Mouse (Mus musculus) stomach, embryonic 16.5 days (tissue): ENCODE measurements around the gene Ralgps2. TPM values are rescaled to one million over a fixed set of nuclear protein-coding genes. Genes with fewer than 3 reads are reported as not detected.

Experiments
- ATAC-seq: fragments of 200-750 bp; cut with Nextera tagmentation; 2 replicates; pipeline ENCODE4 v1.8.0; 2017; ENCODE audit warnings: moderate number of reproducible peaks, moderate TSS enrichment; ENCODE audit not compliant: insufficient read depth, low FRiP score
- H3K27ac ChIP-seq: fragments of 300-500 bp; sonication (generic); 2 replicates; pipeline ENCODE4 v1.5.1; 2014; ENCODE audit warnings: low read length
- H3K27me3 ChIP-seq: fragments of 300-500 bp; sonication (generic); 2 replicates; pipeline ENCODE4 v1.6.1; 2014; ENCODE audit warnings: low read length, control low read depth, mixed read lengths; ENCODE audit not compliant: control insufficient read depth, insufficient read depth
- H3K36me3 ChIP-seq: fragments of 300-500 bp; sonication (generic); 2 replicates; pipeline ENCODE4 v1.6.1; 2014; ENCODE audit warnings: low read length; ENCODE audit not compliant: control insufficient read depth, insufficient read depth
- H3K4me1 ChIP-seq: fragments of 300-500 bp; sonication (generic); 2 replicates; pipeline ENCODE4 v1.6.1; 2014; ENCODE audit warnings: low read length, control low read depth, mixed read lengths; ENCODE audit not compliant: control insufficient read depth, insufficient read depth
- H3K4me2 ChIP-seq: fragments of 300-500 bp; sonication (generic); 2 replicates; pipeline ENCODE4 v1.6.1; 2014; ENCODE audit warnings: low read depth, low read length, mixed read lengths
- H3K4me3 ChIP-seq: fragments of 300-500 bp; sonication (generic); replicated peaks from 2 replicates; pipeline ENCODE4 v1.5.1; 2014; ENCODE audit warnings: mild to moderate bottlenecking, low read length
- H3K9ac ChIP-seq: fragments of 300-500 bp; sonication (generic); 2 replicates; pipeline ENCODE4 v1.6.1; 2014; ENCODE audit warnings: low read length
- H3K9me3 ChIP-seq: fragments of 300-500 bp; sonication (generic); replicated peaks from 2 replicates; pipeline ENCODE4 v1.6.1; 2016; ENCODE audit warnings: low read length, control low read depth; ENCODE audit not compliant: control insufficient read depth
- WGBS: fragments of 180-500 bp; shearing (Covaris S2); extraction: QIAGEN DNeasy Blood & Tissue Kit; methylation state at CpG from one replicate; pipeline ENCODE4 v1.1.7; 2014; 5-methylcytosine and 5-hydroxymethylcytosine counted together
- polyA plus RNA-seq: library from polyadenylated mRNA; unstranded; fragments of >200 nt; fragmentation: Nextera tagmentation; extraction: Ambion mirVana; gene quantifications from 2 replicates; pipeline ENCODE4 v1.2.1, GENCODE M21; 2015

The Ralgps2 gene
- polyA plus RNA-seq = 54.5 and 57.1 TPM in 2 replicates

DNA sequence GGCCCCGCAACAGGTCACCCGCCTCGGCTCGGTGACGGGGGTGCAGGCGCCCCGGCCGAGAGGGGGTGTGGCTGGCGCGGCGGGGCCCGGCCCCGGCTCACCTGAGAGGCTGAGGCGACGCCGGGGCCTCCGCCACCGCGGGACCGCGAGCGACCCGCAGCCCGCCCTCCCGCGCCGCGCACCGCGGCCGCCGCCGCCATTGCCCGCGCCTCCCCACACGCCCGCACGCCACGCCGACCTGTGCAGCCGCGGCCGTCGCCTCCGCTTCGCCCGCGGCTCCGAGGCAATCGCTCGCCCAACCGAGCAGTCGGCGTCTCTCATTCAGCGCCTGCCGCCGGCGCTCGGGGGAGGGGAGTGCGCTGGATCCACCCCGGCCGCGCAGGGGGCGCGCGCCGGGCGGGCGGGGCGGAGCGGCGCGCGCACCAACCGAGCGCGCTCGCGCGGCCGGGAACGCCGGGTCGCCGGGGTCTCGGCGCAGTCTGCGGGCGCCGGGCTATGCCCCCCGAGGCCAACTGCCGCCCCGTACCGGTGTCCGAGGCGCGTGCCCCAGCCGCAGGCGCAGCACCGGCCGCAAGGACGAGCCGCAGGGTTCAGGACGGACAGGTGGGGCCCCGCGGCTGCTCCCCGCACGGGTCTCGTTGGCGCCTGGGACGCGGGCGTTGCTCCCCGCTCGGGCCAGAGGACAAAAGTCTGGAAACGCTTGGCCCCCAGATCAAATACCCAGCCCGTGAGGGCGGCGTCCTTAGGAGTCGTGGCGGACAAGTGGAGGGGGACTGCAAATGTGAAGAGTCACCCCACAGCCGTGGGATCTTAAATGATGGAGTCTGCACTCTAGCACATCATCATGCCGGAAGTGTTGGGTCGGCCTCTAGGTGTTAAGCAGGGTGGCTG, at the start of gene Ralgps2:
TSS of gene Ralgps2 (minus strand) at position 376 of the 891 bp plus-strand sequence.
- Histone ChIP-seq H3K9me3 (no peaks in the 10 kb centered on the region), H3K27me3 (no peaks in the 10 kb centered on the region), H3K4me3 (peak within 1 kb of the TSS; percentile 89), H3K27ac (peak within 1 kb of the TSS; percentile 86), H3K4me2 (peak within 1 kb of the TSS; percentile 91), H3K9ac (peak within 1 kb of the TSS; percentile 90), H3K36me3 (no peaks in the 10 kb centered on the region), H3K4me1 (peaks cover 5% of the 10 kb centered on the region; the same call in 1 of the 2 replicates)
- under 1% methylated on average over 80 of the region's 124 CpGs for WGBS
- ATAC-seq = peak; percentile 89

GRCm38 (mm10) chr1:156987576-156987975, 48.1 kb upstream of the Ralgps2 start:
- WGBS = 60% methylated on average over 3 of the region's 3 CpGs
- H3K4me3 ChIP-seq = no peak overlapping the region
- no peak overlapping the region for H3K9ac ChIP-seq
- no peak overlapping the region for H3K27ac ChIP-seq
- no peaks in the 10 kb centered on the region for H3K9me3 ChIP-seq
- ATAC-seq = no peak
- H3K27me3 ChIP-seq = no peaks in the 10 kb centered on the region
- H3K36me3 ChIP-seq = no peaks in the 10 kb centered on the region
- H3K4me2 ChIP-seq = no peak overlapping the region
- H3K4me1 ChIP-seq = peaks cover 11% of the 10 kb centered on the region; the same call in 1 of the 2 replicates

GRCm38 (mm10) chr1:156986641-156987345, 47.4 kb upstream of the Ralgps2 start:
- Histone ChIP-seq H3K4me3 (no peak overlapping the region), H3K9me3 (no peaks in the 10 kb centered on the region), H3K4me2 (no peak overlapping the region), H3K27me3 (no peaks in the 10 kb centered on the region), H3K36me3 (no peaks in the 10 kb centered on the region), H3K27ac (0 out of 2 replicates have a peak overlapping the region, but pooled peaks have one; percentile 26), H3K4me1 (peaks cover 9% of the 10 kb centered on the region; the same call in 1 of the 2 replicates), H3K9ac (no peak overlapping the region)
- no peak for ATAC-seq
- WGBS = 57% methylated on average over 6 of the region's 6 CpGs

GRCm38 (mm10) chr1:156985657-156986640, 46.5 kb upstream of the Ralgps2 start:
- no peaks in the 10 kb centered on the region for H3K9me3 ChIP-seq
- no peak overlapping the region for H3K4me3 ChIP-seq
- H3K36me3 ChIP-seq = no peaks in the 10 kb centered on the region
- no peak overlapping the region for H3K4me2 ChIP-seq
- 36% methylated on average over 6 of the region's 6 CpGs for WGBS
- no peak for ATAC-seq
- no peaks in the 10 kb centered on the region for H3K27me3 ChIP-seq
- peaks cover 6% of the 10 kb centered on the region; the same call in 1 of the 2 replicates for H3K4me1 ChIP-seq
- no peak overlapping the region for H3K27ac ChIP-seq
- H3K9ac ChIP-seq = no peak overlapping the region

DNA sequence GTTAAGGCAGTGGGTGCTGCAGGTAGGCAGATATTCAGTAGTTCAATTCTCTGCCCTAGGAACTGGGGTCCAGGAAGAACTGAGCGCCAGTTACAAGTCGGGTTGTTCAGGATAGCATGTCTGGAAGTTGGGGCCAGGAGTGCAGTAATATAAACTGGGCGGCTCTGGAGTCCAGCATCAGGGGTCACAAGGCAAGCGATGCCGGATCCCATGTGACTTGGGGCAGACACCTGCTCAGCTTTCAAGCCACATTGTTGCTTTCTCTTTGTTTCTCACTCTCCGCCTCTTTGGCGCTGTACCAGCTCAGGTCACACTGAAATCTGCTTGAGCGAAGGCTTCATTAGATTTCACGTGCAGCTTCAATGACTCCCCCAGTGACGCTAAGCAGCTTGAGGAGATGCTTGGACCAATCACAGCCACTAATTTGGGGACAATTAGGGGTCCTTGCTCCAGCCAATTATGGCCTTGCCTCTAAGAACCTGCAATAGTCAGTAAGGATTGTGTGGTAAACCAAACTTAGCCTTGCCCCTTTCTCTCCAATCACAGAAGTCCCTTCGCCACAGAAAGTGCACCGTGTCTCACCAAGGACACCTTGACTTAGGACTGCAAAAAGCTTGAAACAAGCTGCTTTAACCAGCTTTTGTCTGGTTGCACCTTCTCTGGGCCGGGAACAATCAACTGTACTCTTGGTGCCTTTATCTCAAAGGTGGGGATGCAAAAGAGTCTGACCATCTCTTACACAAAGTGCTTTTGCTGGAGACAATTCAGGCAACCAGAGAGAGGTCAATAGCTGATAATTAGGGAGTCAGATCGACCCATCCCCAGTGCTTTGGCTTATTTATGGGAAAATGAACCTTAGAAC, 43.8 kb upstream of the Ralgps2 start:
- Histone ChIP-seq H3K9me3 (no peaks in the 10 kb centered on the region), H3K4me1 (no peaks in the 10 kb centered on the region)
- 73% methylated on average over 14 of the region's 14 CpGs for WGBS

GRCm38 (mm10) chr1:156981975-156982374, 42.5 kb upstream of the Ralgps2 start:
- Histone ChIP-seq H3K27me3 (no peaks in the 10 kb centered on the region), H3K4me1 (no peaks in the 10 kb centered on the region), H3K9me3 (no peaks in the 10 kb centered on the region), H3K9ac (no peak overlapping the region), H3K4me2 (no peak overlapping the region), H3K27ac (no peak overlapping the region), H3K4me3 (no peak overlapping the region), H3K36me3 (no peaks in the 10 kb centered on the region)
- ATAC-seq = no peak
- WGBS = 72% methylated on average over 9 of the region's 9 CpGs

More for the DNA sequence above, 43.8 kb upstream of the Ralgps2 start:
- no peaks in the 10 kb centered on the region for H3K36me3 ChIP-seq
- H3K4me2 ChIP-seq = no peak overlapping the region
- H3K27ac ChIP-seq = no peak overlapping the region
- H3K27me3 ChIP-seq = no peaks in the 10 kb centered on the region
- no peak overlapping the region for H3K4me3 ChIP-seq
- H3K9ac ChIP-seq = no peak overlapping the region
- ATAC-seq = no peak

DNA sequence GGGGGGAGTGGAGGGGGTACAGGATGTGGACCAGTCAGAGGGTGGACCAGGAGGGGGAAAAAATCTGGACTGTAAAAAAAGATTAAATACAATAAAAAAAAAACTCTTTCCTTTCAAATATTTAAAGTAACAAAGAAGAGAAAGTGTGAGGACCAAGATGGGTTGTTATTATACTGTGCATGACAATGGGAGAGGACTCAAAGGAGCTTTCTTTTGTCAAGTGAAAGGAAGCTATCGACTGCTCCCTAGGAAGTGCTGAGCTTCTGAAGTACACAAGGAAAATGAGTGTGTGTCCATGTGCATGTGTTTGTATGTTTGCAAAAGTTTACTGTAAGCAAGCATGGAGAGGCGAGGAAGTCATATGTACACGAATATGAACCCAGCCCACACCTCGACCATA, 40.3 kb upstream of the Ralgps2 start:
- Histone ChIP-seq H3K9ac (no peak overlapping the region), H3K4me2 (no peak overlapping the region), H3K36me3 (no peaks in the 10 kb centered on the region), H3K27ac (no peak overlapping the region), H3K27me3 (no peaks in the 10 kb centered on the region), H3K4me1 (no peaks in the 10 kb centered on the region), H3K4me3 (no peak overlapping the region), H3K9me3 (no peaks in the 10 kb centered on the region)
- WGBS = 76% methylated on average over 4 of the region's 4 CpGs
- no peak for ATAC-seq

- H3K9ac ChIP-seq = no peak overlapping the region
- no peaks in the 10 kb centered on the region for H3K9me3 ChIP-seq
- H3K4me3 ChIP-seq = no peak overlapping the region
- no peak for ATAC-seq
- 73% methylated on average over 7 of the region's 7 CpGs for WGBS
- H3K4me2 ChIP-seq = no peak overlapping the region
- no peak overlapping the region for H3K27ac ChIP-seq
- H3K4me1 ChIP-seq = no peaks in the 10 kb centered on the region
- no peaks in the 10 kb centered on the region for H3K36me3 ChIP-seq
- H3K27me3 ChIP-seq = no peaks in the 10 kb centered on the region
These were observed 39.2 kb upstream of the Ralgps2 start for GRCm38 (mm10) chr1:156978656-156979055.
